Comparison of ENCODE assay signal across 8 mouse cellular contexts in genomic region chr14:61346827-61347698, GRCm38 (mm10). TPM values are rescaled to one million over a fixed set of nuclear protein-coding genes. Genes with fewer than 3 reads are reported as not detected.
A peak's percentile ranks its signal among the peaks of the same experiment; 100 is the strongest.
DNase-seq lines count a peak whose midpoint lies in the region; ATAC-seq and TF ChIP-seq lines count a peak whose summit lies in the region.
"Had no signal": no experiment of that assay in that cellular context is flagged by ENCODE, and none has a peak within 500 bp of the region (broad histone marks: within the 10 kb centered on the region; RNA-seq: fewer than 3 reads in every experiment).

No protein-coding gene starts in this region.

- no peaks in the 10 kb centered on the region for H3K4me1 ChIP-seq in neural tube, embryonic 14.5 days (ENCODE audit: control insufficient read depth, insufficient read depth, low read length)

- H3K27me3 ChIP-seq in neural tube, embryonic 14.5 days (ENCODE audit: control insufficient read depth, insufficient read depth, low read length), result no peaks in the 10 kb centered on the region

- H3K4me3 ChIP-seq in layer of hippocampus, adult 2 months, result no peak overlapping the region
- H3K4me3 ChIP-seq in neural tube, embryonic 14.5 days (ENCODE audit: low read depth, low read length), result no peak overlapping the region

- H3K4me2 ChIP-seq in neural tube, embryonic 14.5 days (ENCODE audit: low read depth, low read length), result no peak overlapping the region

- H3K9me3 ChIP-seq in neural tube, embryonic 14.5 days (ENCODE audit: control insufficient read depth, low read length), result no peaks in the 10 kb centered on the region

- peak in 1 of 2 experiments; percentile 42 for DNase-seq in layer of hippocampus, adult 2 months (ENCODE audit: low spot score in 2 of 2)
- no peak for DNase-seq in layer of hippocampus, adult 9-11 months
- DNase-seq in MN1 (ENCODE audit: low spot score), result peak; percentile 37
- peak; percentile 76 to 77 for DNase-seq in cerebellum, postnatal 14 days
- no peak for DNase-seq in adrenal gland, adult 8-10 months
- DNase-seq in spleen, adult 18-20 months, result no peak
- DNase-seq: gastrocnemius, postnatal 14 days had no signal

- peak; percentile 82 for TF ChIP-seq CTCF in layer of hippocampus, adult 2 months (conservative IDR thresholded peaks at IDR 0.05)

- no peak overlapping the region for H3K27ac ChIP-seq in layer of hippocampus, adult 2 months
- H3K27ac ChIP-seq in neural tube, embryonic 14.5 days (ENCODE audit: low read depth, low read length), result no peak overlapping the region

- no peak overlapping the region for H3K9ac ChIP-seq in neural tube, embryonic 14.5 days (replicated peaks; ENCODE audit: low read depth, low read length)

- peak; percentile 85; the same call in 1 of the 2 replicates for ATAC-seq in neural tube, embryonic 14.5 days (ENCODE audit: low read depth)

- no peaks in the 10 kb centered on the region for H3K36me3 ChIP-seq in neural tube, embryonic 14.5 days (ENCODE audit: control insufficient read depth, insufficient read depth, low read length)

- WGBS in neural tube, embryonic 14.5 days, result 47% methylated on average over 10 of the region's 10 CpGs

RNA-seq across cellular contexts. Expression of gene Ebpl, which starts 13.2 kb away (rescaled TPM):
- 1 to 10 TPM; 6.3 to 7.2 TPM for total RNA-seq in layer of hippocampus, adult 2 months (2021)
- 10.9 and 11.1 TPM in 2 replicates for polyA plus RNA-seq in neural tube, embryonic 14.5 days (2014; fragmentation: Nextera tagmentation; extraction: Ambion mirVana)
- total RNA-seq in adrenal gland, adult 8-10 months (2022), result 1 to 10 TPM; 5.2 to 6.9 (median 6.1) TPM

RNA-seq across cellular contexts. Expression of gene Arl11, which starts 37.5 kb away (rescaled TPM):
- total RNA-seq in layer of hippocampus, adult 2 months (2021), result under 1 TPM; 0.32 to 0.41 TPM
- 0.32 and 0.37 TPM in 2 replicates for polyA plus RNA-seq in neural tube, embryonic 14.5 days (2014; fragmentation: Nextera tagmentation; extraction: Ambion mirVana)
- 1 to 10 TPM; 1.6 to 4.0 (median 2.9) TPM for total RNA-seq in adrenal gland, adult 8-10 months (2022)

Comparison
In these comparisons a context has a peak if more than half of its experiments do, and no peak if none do; other contexts are left out.
1. DNase-seq: peak in MN1 (single experiment) and cerebellum, postnatal 14 days (2 of 2); none in layer of hippocampus, adult 9-11 months (single experiment), adrenal gland, adult 8-10 months (single experiment) and spleen, adult 18-20 months (0 of 2).